Mouse (Mus musculus): Measurements from ENCODE around the gene Rrnad1. TPM values are rescaled to one million over a fixed set of nuclear protein-coding genes. Genes with fewer than 3 reads are reported as not detected.

Rrnad1 gene
- polyA plus RNA-seq (2017; shearing (Covaris generic)): 17.3 TPM

DNA sequence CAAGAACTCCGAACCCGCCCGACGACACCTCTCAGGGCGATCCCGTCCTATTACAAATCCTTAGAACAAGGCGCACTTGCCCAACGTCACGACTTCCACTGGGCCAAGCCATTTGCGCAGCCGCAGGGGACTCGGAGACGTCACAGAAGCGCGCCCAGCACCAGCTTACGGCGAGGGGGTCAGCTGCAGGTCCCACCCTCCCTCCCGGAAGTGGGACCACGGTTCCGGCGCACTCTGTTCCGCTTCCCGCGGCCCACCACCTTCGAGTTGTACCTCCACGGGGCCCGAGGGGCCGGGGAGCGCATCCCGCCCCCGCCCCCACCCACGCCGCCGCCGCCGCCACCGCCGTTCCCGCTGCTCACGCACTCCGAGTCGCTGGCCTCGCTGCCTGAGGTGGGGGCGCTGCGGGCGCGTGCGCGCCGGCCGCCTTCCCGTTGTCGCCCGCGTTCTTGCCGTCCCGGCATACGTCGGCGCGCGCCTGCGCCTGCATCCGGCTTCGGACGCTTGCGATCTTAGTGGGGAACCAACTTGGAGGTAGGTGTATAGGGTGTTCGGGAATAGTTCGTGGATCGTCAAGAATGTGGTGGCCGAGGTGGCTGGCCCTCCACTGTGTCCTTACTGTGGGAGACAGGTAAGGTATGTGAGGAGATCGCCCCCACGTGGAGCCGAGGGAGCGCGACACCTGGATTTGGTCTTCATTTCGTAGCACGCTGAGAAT is at the start of gene Rrnad1, which contains the start of gene Isg20l2:
Rrnad1 (minus strand) TSS at position 640 of the 718 bp plus-strand sequence.
Isg20l2 (plus strand) TSS at position 237 of the 718 bp plus-strand sequence.

DNA sequence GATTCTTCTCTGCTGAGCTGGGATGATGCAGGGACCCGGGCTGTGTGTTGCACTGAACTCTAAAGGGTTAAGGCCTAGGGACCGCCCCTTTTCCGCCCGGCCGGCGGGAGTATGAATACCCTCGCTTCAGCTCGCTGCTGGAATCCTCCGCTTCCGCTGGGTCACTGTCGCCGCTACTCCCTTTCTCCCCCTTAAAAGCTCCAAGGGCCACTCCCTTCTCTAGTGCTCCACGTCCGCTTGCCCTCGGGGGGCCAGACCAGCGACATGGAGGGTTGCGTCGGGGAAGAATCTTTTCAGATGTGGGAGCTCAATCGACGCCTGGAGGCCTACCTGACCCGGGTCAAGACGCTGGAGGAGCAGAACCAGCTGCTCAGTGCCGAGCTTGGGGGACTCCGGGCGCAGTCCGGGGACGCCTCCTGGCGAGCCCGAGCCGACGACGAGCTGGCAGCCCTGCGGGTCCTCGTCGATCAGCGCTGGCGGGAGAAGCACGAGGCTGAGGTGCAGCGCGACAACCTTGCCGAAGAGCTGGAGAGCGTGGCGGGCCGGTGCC is 40.5 kb upstream of the Rrnad1 start, which contains the start of gene Nes:
Nes (plus strand) TSS at position 140 of the 550 bp plus-strand sequence.

DNA sequence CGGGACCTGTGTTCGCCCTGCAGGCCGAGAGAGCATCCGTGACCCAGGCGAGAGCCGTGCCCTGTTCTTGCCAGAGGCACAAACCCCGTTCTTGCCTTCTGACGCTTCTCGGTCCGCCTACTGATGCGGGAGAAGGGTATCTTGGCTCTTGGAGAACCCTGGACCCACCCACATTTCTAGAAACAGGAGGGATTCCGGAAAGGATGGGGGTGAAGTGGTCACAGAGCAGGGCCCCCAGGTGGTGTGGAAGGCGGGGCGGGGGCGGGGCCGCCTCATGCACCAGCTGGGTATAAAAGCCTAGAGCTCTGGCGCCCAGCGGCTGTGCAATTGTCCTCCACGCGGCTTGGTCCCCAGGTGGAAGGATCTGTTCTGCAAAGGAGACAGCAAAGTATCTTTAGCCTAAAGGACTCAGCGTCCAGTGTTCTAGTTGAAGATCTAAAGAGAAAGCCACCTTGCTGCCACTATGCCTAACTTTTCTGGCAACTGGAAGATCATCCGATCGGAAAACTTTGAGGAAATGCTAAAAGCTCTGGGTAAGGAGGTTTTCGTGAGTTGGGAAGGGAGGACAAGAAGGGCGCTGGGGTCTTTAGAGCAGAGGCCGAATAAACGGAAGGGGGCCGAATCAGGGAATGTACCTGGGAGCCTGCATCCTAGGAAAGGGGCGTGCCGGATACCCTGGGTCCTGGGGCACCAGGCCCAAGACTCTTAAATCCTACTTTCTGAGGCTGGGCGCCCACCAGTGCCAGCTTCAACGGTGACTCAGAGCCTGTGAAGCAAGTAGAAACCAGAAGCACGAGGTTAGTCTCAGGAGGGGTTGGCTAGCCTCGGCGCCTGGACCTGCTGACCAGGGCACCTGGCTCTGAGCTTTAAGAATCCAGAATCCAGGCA is 18.1 kb upstream of the Rrnad1 start, which contains the start of gene Crabp2:
Crabp2 (plus strand) TSS at position 289 of the 888 bp plus-strand sequence.

DNA sequence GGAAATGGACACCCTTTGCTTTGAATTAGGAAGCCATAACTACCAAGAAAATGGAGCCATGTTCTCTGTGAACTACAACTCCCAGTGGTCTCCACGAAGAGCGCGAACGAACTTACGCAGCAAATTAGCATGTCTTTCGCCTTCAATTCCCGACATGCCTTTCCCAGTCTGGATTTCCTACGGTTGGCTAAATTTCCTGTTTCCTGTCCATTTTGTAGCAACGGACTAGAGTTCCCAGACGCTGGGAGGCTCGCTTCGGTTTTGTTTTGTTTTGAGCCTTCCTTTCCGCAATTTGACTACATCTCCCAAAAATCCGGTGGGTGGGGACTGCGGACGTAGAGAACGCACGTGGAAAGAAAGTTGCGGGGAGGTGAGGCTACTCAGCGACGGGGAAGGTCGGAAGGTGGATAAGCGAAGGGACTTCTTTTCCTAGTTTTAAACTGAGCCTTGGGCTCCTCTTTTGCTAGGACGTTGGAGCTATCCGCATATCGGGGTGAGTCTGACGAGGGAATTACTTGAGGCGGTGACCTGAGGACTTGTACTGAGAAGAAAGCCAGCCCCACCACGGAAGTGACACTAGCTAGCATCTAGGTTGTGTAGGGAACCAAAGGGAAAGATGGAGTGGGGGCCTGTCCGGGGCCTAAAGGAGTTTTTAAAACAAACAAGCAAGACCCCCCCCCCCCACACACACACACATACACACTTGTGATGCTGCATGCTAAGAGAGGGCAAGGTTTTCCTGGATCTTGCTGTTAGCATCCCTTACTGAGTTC is 11.0 kb downstream of the Rrnad1 start, which contains the start of gene Mrpl24:
Mrpl24 (plus strand) TSS at position 171 of the 773 bp plus-strand sequence.

GRCm38 (mm10) chr3:87905880-87906485 is 24.5 kb downstream of the Rrnad1 start, which contains the start of gene Hdgf:
Gene Hdgf (plus strand): TSS chr3:87906321.

GRCm38 (mm10) chr3:87885281-87886003 is 45.1 kb downstream of the Rrnad1 start, which contains the start of gene Prcc:
Gene Prcc (minus strand): TSS chr3:87885608.

Other genes with a start within 250 kb of the Rrnad1 start
- gene Lrrc71, start 182.1 kb downstream of the Rrnad1 start, polyA plus RNA-seq (2017; shearing (Covaris generic)): not detected
- gene Ntrk1, start 135.6 kb downstream of the Rrnad1 start, polyA plus RNA-seq (2017; shearing (Covaris generic)): not detected
- gene Insrr, start 133.8 kb downstream of the Rrnad1 start, polyA plus RNA-seq (2017; shearing (Covaris generic)): 0.37 TPM
- 32.0 TPM for gene Pear1, start 106.4 kb downstream of the Rrnad1 start, polyA plus RNA-seq (2017; shearing (Covaris generic))
- 505 TPM for gene Sh2d2a, start 84.0 kb downstream of the Rrnad1 start, polyA plus RNA-seq (2017; shearing (Covaris generic))
- 11.7 TPM for gene Prcc, start 45.1 kb downstream of the Rrnad1 start, polyA plus RNA-seq (2017; shearing (Covaris generic))
- 142 TPM for gene Hdgf, start 24.4 kb downstream of the Rrnad1 start, polyA plus RNA-seq (2017; shearing (Covaris generic))
- 136 TPM for gene Mrpl24, start 11.2 kb downstream of the Rrnad1 start, polyA plus RNA-seq (2017; shearing (Covaris generic))
- 31.6 TPM for gene Isg20l2, start 403 bp downstream of the Rrnad1 start, polyA plus RNA-seq (2017; shearing (Covaris generic))
- not detected for gene Crabp2, start 17.9 kb upstream of the Rrnad1 start, polyA plus RNA-seq (2017; shearing (Covaris generic))
- 0.37 TPM for gene Nes, start 40.4 kb upstream of the Rrnad1 start, polyA plus RNA-seq (2017; shearing (Covaris generic))
- not detected for gene Bcan, start 69.5 kb upstream of the Rrnad1 start, polyA plus RNA-seq (2017; shearing (Covaris generic))
- gene Hapln2, start 96.9 kb upstream of the Rrnad1 start, polyA plus RNA-seq (2017; shearing (Covaris generic)): not detected
- 12.0 TPM for gene Gpatch4, start 112.4 kb upstream of the Rrnad1 start, polyA plus RNA-seq (2017; shearing (Covaris generic))
- gene Naxe, start 127.8 kb upstream of the Rrnad1 start, polyA plus RNA-seq (2017; shearing (Covaris generic)): 47.5 TPM
- not detected for gene Ttc24, start 147.6 kb upstream of the Rrnad1 start, polyA plus RNA-seq (2017; shearing (Covaris generic))
- 0.30 TPM for gene Iqgap3, start 151.3 kb upstream of the Rrnad1 start, polyA plus RNA-seq (2017; shearing (Covaris generic))
- 168 TPM for gene Mef2d, start 211.7 kb upstream of the Rrnad1 start, polyA plus RNA-seq (2017; shearing (Covaris generic))

Data from effector memory CD4-positive, alpha-beta T cell, adult 7 months (primary cell).